Comparison of ENCODE assay signal across 8 mouse cellular contexts in genomic region chr11:106612961-106613637, GRCm38 (mm10). TPM values are rescaled to one million over a fixed set of nuclear protein-coding genes. Genes with fewer than 3 reads are reported as not detected.
A peak's percentile ranks its signal among the peaks of the same experiment; 100 is the strongest.
DNase-seq lines count a peak whose midpoint lies in the region; ATAC-seq and TF ChIP-seq lines count a peak whose summit lies in the region.

Tex2 (minus strand) TSS chr11:106613423.

- no peak for TF ChIP-seq EP300 in liver, embryonic 14.5 days (IDR thresholded peaks at IDR 0.05; ENCODE audit: low read depth)

- WGBS in forebrain, embryonic 10.5 days = under 1% methylated on average over 45 of the region's 45 CpGs
- 1% methylated on average over 45 of the region's 45 CpGs for WGBS in heart, embryonic 15.5 days
- WGBS in liver, embryonic 14.5 days (ENCODE audit: insufficient replicate concordance) = under 1% methylated on average over 45 of the region's 45 CpGs
- 0% methylated on average over 28 of the region's 45 CpGs for WGBS in neural tube, embryonic 11.5 days

- no peaks in the 10 kb centered on the region for H3K9me3 ChIP-seq in forebrain, embryonic 10.5 days
- H3K9me3 ChIP-seq in heart, embryonic 15.5 days (replicated peaks) = no peaks in the 10 kb centered on the region
- H3K9me3 ChIP-seq in liver, embryonic 14.5 days (ENCODE audit: control insufficient read depth, low read length) = no peaks in the 10 kb centered on the region
- H3K9me3 ChIP-seq in neural tube, embryonic 11.5 days (ENCODE audit: control insufficient read depth, low read length) = no peaks in the 10 kb centered on the region

- H3K4me1 ChIP-seq in forebrain, embryonic 10.5 days = peaks cover 24% of the 10 kb centered on the region
- H3K4me1 ChIP-seq in heart, embryonic 15.5 days (replicated peaks) = peaks cover 46% of the 10 kb centered on the region
- peaks cover 9 to 19% of the 10 kb centered on the region in 2 experiments for H3K4me1 ChIP-seq in liver, embryonic 14.5 days (replicated peaks; ENCODE audit: control insufficient read depth in 2 of 2, insufficient read depth in 2 of 2, low read length in 1 of 2)
- H3K4me1 ChIP-seq in neural tube, embryonic 11.5 days (ENCODE audit: control insufficient read depth, insufficient read depth, low read length) = peaks cover 2% of the 10 kb centered on the region; the same call in 1 of the 2 replicates

- no peaks in the 10 kb centered on the region for H3K36me3 ChIP-seq in forebrain, embryonic 10.5 days (replicated peaks)
- no peaks in the 10 kb centered on the region for H3K36me3 ChIP-seq in heart, embryonic 15.5 days
- no peaks in the 10 kb centered on the region for H3K36me3 ChIP-seq in liver, embryonic 14.5 days (replicated peaks; ENCODE audit: control insufficient read depth, insufficient read depth, low read depth)
- no peaks in the 10 kb centered on the region for H3K36me3 ChIP-seq in neural tube, embryonic 11.5 days (ENCODE audit: control insufficient read depth, insufficient read depth, low read length)

- peaks cover 13% of the 10 kb centered on the region for H3K27me3 ChIP-seq in forebrain, embryonic 10.5 days (ENCODE audit: poor library complexity, severe bottlenecking)
- H3K27me3 ChIP-seq in heart, embryonic 15.5 days = no peaks in the 10 kb centered on the region
- H3K27me3 ChIP-seq in liver, embryonic 14.5 days (ENCODE audit: control insufficient read depth, insufficient read depth, low read length) = no peaks in the 10 kb centered on the region
- no peaks in the 10 kb centered on the region for H3K27me3 ChIP-seq in neural tube, embryonic 11.5 days (ENCODE audit: control insufficient read depth, insufficient read depth, low read length)

- peak within 1 kb of the TSS; percentile 67 for H3K4me2 ChIP-seq in heart, embryonic 15.5 days
- H3K4me2 ChIP-seq in liver, embryonic 14.5 days (ENCODE audit: low read depth) = peak within 1 kb of the TSS; percentile 86
- H3K4me2 ChIP-seq in neural tube, embryonic 11.5 days (ENCODE audit: low read depth) = peak within 1 kb of the TSS; percentile 57

- peak; percentile 89 for DNase-seq in c-Kit-negative CD71-positive TER-119-positive erythroid progenitor cells, embryonic 14.5 days (ENCODE audit: low read depth, low spot score)
- DNase-seq in forebrain, embryonic 10.5 days (ENCODE audit: extremely low spot score, low spot score) = peak; percentile 92
- peak; percentile 99 for DNase-seq in kidney, postnatal 25 days
- DNase-seq in liver, embryonic 14.5 days (ENCODE audit: low read depth in 3 of 3, low spot score in 3 of 3) = peak; percentile 89 to 91 (median 91)
- DNase-seq in neural tube, embryonic 11.5 days (ENCODE audit: low spot score) = peak; percentile 95
- DNase-seq in telencephalon, adult 2 months (ENCODE audit: low read depth, low spot score) = peak; percentile 95

- TF ChIP-seq CTCF in liver, embryonic 14.5 days (IDR thresholded peaks at IDR 0.05; ENCODE audit: low read depth) = no peak

- peak within 1 kb of the TSS; percentile 89 for H3K27ac ChIP-seq in forebrain, embryonic 10.5 days
- H3K27ac ChIP-seq in heart, embryonic 15.5 days = peak within 1 kb of the TSS; percentile 92
- peak within 1 kb of the TSS; percentile 80 for H3K27ac ChIP-seq in liver, embryonic 14.5 days
- peak within 1 kb of the TSS; percentile 53; the same call in 1 of the 2 replicates for H3K27ac ChIP-seq in neural tube, embryonic 11.5 days (ENCODE audit: low read depth, low read length)

- peak within 1 kb of the TSS; percentile 100 for H3K4me3 ChIP-seq in forebrain, embryonic 10.5 days
- peak within 1 kb of the TSS; percentile 82 for H3K4me3 ChIP-seq in heart, embryonic 15.5 days
- peak within 1 kb of the TSS; percentile 80 to 86 for H3K4me3 ChIP-seq in liver, embryonic 14.5 days (ENCODE audit: insufficient read depth in 1 of 2, low read depth in 2 of 2, low read length in 2 of 2)
- peak within 1 kb of the TSS; percentile 97 for H3K4me3 ChIP-seq in neural tube, embryonic 11.5 days (ENCODE audit: low read depth, low read length)

- peak; percentile 71 for ATAC-seq in CD4-positive, CD25-positive, alpha-beta regulatory T cell, adult 4 months
- ATAC-seq in heart, embryonic 15.5 days (replicated peaks; ENCODE audit: insufficient number of reproducible peaks, insufficient read depth, low FRiP score, low read depth) = peak; percentile 92
- ATAC-seq in liver, embryonic 14.5 days (ENCODE audit: insufficient read depth) = peak; percentile 96
- ATAC-seq in neural tube, embryonic 11.5 days (ENCODE audit: insufficient read depth, low FRiP score, low TSS enrichment) = peak; percentile 97

- H3K9ac ChIP-seq in heart, embryonic 15.5 days = peak within 1 kb of the TSS; percentile 84
- peak within 1 kb of the TSS; percentile 88 for H3K9ac ChIP-seq in liver, embryonic 14.5 days (replicated peaks)
- peak within 1 kb of the TSS; percentile 83 for H3K9ac ChIP-seq in neural tube, embryonic 11.5 days (ENCODE audit: low read length)

RNA-seq across cellular contexts. Expression of gene Tex2, which starts in this region (rescaled TPM):
- 10 to 100 TPM; 27.1 to 28.7 TPM for polyA plus RNA-seq in CD4-positive, CD25-positive, alpha-beta regulatory T cell, adult 4 months (2017; shearing (Covaris generic))
- 6.2 and 6.4 TPM in 2 replicates for polyA plus RNA-seq in forebrain, embryonic 10.5 days (2016; fragmentation: Nextera tagmentation; extraction: Ambion mirVana)
- polyA plus RNA-seq in heart, embryonic 15.5 days (2015; fragmentation: Nextera tagmentation; extraction: Ambion mirVana) = 12.0 and 12.7 TPM in 2 replicates
- polyA plus RNA-seq in liver, embryonic 14.5 days (2012; rRNA removed) = 5.2 and 5.9 TPM in 2 replicates
- 7.9 and 9.3 TPM in 2 replicates for polyA plus RNA-seq in liver, embryonic 14.5 days (2014; fragmentation: Nextera tagmentation; extraction: Ambion mirVana)
- 10.7 and 12.2 TPM in 2 replicates for polyA plus RNA-seq in neural tube, embryonic 11.5 days (2014; fragmentation: Nextera tagmentation; extraction: Ambion mirVana)

Comparison
In these comparisons a context has a peak if more than half of its experiments do, and no peak if none do; other contexts are left out.
1. Peak in every context shown above with its lines: DNase-seq, ATAC-seq, H3K4me3 ChIP-seq and H3K27ac ChIP-seq.